Mouse (Mus musculus) thymus, postnatal 14 days (tissue): ENCODE measurements around the gene Cby1.
"Not testable (repeated sequence)": the region's sequence is repeated elsewhere in the genome, so short reads cannot be mapped to it uniquely, and the experiment has no call there.

Source experiments
- DNase-seq: peaks from one replicate; pipeline ENCODE4 v3.0.0; 2021

Gene Cby1

DNA sequence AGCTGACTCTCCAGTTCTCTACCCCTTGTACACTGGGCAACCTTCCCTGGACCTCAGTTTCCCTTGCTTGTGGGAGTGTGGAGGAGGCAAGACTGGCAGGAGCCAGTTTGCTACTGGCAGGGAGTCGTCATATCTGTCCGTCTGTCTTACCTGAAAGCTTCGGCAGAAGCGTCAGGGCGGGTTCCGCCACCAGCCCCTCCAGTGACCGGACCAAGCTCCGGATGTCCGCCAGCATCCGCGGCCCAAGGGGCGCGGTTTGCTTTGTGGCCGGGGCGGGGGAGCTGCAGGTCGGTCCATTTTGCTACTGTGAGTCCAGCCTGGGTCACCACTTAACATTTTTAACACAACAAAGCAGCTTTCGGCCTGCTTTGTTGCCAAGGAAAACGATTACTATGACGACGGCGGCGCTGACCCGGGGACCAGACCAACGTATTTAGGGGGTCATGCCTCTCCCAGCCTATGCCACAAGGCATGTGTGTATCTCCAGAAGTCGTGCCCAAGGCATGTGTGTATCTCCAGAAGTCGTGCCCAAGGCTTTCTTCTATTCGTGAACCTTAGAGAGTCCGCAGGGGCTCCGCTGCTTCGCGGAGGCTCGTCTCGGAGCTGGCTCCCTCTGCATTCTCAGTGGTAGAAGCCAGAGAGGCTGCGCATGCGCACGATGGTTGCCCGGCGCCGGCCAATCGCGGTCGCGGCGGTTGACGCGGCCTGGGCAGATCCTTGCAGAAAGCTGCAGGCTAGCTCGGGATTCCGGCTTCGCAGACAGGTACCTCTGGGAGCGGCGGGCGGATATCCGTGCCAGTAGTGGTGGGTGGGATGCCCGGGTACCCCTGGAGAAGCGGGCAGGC is at the start of gene Cby1, which contains the start of gene Fam227a:
Gene Cby1, plus strand, starts transcription at position 669 of the 845 bp plus-strand sequence.
Gene Fam227a, minus strand, starts transcription at position 426 of the 845 bp plus-strand sequence.
- DNase-seq: peak; percentile 95

DNA sequence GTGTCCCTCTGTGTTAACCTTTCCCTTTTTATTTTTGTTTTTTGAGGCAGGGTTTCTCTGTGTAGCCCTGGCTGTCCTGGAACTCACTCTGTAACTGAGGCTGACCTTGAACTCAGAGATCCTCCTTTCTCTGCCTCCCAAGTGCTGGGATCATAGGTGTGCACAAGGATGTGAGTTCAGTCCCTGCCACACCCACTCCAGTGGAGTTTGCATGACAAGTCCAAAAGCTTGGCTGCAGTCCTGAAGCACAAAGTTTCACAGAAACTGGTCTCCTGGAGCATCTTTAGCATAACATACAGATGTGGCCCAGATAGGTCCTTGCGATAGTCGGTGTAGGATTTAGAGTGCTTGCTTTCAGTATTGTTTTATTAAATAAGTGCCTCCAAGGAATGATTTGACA is 49.8 kb upstream of the Cby1 start:
- no peak for DNase-seq

DNA sequence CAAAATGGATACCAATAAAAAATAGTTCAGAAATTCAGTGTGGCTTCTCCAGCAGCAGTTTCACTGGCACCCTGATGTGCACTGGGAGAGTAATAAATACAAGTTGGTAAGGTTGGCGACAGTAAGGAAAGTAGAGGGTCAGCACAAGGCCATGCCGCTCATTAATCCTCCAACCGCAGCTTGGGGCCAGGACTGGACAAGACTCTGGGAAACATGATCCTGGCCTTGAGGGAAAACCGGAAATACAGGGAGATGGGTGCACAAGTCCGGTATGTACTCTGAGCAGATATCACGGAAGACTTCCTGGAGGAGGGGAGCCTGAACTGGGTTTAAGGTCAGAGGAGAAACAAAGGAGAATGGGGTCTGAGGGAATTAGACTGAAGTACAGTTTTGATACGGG is 43.5 kb upstream of the Cby1 start:
- DNase-seq: no peak

DNA sequence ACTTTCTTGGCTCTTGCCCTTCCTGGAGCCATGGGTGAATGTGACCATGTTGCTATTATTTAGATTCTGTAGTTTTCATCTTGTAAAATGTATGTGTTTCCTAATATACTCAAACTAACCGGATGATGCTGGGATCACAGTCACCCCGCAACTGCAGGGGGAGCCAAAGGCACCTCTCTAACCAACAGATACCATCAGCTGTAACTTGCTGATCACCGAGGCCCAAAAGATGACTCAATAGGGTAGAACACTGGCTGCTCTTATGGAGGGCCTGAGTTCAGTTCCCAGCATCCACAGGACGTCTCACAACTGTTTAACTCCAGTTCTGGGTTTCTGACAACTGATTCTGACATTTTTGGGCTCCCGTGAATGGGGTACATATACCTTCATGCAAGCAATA is 42.3 kb upstream of the Cby1 start:
- no peak for DNase-seq

DNA sequence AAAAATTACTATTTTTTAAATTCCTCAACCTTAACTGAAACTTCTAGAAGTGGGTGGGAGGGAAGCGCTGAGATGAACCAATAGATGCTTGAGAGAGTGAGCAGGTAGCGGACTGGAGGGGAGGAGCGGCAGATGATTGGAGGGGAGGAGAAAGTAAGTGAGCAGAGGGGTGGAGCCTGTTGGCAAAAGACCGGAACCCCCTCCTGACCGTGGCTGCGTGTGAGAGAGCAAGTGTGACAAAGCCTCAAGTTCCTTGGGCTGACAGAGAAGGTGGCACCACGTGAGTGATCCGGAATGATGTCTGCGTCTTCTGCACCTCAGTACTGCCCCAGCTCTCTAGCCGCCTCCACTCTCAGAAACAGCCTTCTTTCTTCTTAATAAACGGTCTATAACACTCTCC is 41.9 kb upstream of the Cby1 start:
- no peak for DNase-seq

GRCm38 (mm10) chr15:79618456-79618855 is 40.5 kb upstream of the Cby1 start:
- DNase-seq: no peak

DNA sequence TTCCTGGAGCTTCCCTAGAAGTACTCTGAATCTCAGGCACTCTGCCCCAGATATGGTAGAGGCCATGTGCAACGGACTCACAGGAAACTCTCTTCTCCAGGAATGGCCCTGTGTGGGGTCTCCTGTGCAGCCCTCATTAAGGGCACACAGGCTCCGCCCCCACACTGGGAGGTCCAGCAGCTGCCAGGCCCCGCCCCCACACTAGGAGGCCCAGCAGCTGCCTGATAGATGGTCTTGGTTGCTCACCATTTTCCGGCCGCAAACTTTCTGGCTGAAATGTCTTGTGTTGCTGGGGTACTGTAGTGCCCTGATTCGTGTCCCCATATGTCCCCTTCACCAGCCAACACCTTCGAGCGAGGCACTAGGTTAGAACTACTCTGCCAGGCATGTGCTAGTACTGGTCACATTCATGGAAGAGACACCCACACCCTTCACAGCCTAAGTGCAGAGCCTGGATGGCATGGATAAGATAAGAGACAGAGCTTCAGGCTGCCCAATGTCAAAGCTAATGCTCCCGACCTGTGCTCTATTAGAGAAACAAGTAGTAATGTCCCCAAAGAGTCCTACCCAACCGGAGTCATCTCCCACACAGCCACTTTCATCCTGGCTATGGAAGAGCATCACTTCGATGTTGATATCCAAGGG is 39.1 kb upstream of the Cby1 start:
- no peak for DNase-seq

GRCm38 (mm10) chr15:79630471-79630870 is 28.5 kb upstream of the Cby1 start:
- DNase-seq: no peak

GRCm38 (mm10) chr15:79641135-79641817 is 17.7 kb upstream of the Cby1 start:
- no peak for DNase-seq

DNA sequence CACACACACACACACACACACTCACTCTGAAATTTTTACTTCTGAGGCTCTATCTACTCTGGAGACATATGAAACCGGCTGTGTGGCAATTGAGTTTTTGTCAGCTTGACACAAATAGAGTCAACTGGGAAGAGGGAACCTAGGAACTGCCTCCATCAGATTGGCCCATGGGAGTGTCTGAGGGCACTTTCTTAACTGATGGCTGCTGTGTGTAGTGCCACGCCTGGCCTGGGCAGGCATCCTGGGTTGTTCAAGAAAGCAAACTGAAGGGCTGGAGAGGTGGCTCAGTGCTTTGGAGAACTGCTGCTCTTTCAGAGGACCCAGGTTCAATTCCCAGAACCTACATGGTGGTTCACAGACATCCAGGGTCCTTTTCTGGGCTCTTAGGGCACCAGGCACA is 13.5 kb upstream of the Cby1 start:
- no peak for DNase-seq

DNA sequence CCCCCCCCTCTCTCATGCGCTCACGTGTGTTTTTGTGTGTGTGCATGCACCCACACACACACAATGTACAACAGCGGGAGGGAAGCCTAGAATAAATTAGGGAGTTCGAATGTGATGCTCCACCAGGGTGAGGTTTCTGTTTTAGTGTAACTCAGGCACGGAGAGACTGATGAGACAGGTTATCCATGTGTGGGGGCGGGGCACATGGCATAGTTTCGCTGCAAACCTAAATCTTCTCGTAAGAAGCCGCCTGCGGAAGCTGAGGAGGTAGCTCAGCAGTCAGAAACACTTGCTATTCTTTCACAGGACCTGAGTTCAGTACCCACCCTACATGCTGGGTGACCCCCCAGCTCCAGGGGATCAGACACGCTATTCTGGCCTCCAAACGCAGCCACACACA is 10.9 kb upstream of the Cby1 start:
- DNase-seq: no peak

GRCm38 (mm10) chr15:79650569-79650968 is 8.4 kb upstream of the Cby1 start:
- DNase-seq: peak; percentile 70

GRCm38 (mm10) chr15:79651481-79651880 is 7.5 kb upstream of the Cby1 start:
- peak; percentile 19 for DNase-seq

GRCm38 (mm10) chr15:79656451-79656850 is 2.5 kb upstream of the Cby1 start:
- DNase-seq: no peak

GRCm38 (mm10) chr15:79657837-79658530 is 1.0 kb upstream of the Cby1 start:
- peak; percentile 88 for DNase-seq

GRCm38 (mm10) chr15:79661852-79662251 is 2.9 kb downstream of the Cby1 start:
- DNase-seq: peak; percentile 66

DNA sequence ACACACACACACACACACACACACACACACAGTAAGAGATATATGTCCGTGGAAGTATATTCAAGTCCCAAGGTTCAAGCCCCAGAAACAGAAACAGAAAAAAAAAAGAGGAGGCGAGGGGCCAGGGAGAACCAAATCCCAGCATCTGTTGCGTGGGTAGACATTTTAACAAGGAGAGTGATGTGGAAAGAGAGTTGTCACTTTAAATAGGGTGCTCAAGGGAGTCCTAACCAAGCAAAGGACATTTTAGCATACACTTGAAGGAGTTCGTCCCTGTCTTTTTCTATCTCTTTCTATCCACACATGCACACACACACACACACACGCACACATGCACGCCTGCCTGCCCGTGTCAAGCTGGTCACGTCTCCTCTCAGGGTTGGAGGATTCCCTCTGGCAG is 5.7 kb downstream of the Cby1 start:
- DNase-seq: no peak

- DNase-seq: no peak
Measured at GRCm38 (mm10) chr15:79669195-79669594, 10.2 kb downstream of the Cby1 start.

- peak; percentile 92 for DNase-seq
Measured at GRCm38 (mm10) chr15:79670249-79670971, 11.4 kb downstream of the Cby1 start, which contains the start of gene Tomm22. TSS of gene Tomm22 (plus strand) at chr15:79670861.

DNA sequence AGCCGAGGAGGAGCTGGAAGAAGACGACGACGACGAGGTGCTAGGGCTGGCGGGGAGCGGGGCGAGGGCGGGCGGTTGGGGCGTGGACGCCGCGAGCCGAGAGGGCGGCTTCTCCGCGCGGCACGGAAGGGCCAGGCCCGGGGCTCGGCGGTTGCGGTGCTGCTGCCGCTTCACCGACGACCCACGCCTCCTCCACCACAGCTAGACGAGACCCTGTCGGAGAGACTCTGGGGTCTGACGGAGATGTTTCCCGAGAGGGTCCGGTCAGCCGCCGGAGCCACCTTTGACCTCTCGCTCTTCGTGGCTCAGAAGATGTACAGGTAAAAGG is 11.9 kb downstream of the Cby1 start:
- no peak for DNase-seq

GRCm38 (mm10) chr15:79671828-79672348 is 12.9 kb downstream of the Cby1 start:
- DNase-seq: not testable (repeated sequence)

DNA sequence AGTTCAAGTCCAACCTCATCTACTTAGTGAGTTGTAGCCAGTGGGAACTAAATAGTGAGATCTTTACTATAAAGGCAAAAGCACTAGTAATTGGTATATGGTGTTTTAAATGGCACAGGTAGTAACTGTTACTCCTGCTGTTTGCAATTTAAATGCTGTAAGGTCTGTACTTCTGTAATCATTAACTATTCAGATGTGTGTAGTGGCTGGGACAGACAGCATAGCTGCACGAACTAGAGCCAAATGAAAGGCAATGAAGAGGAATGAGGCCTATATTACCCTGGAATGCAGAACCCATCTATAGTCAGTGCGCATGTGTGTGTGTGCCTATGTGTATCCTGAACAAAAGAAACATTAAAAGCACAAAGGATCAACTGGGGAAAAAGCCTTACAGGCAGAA is 18.9 kb downstream of the Cby1 start:
- DNase-seq: no peak
